Mouse (Mus musculus) G1E (cell line): ENCODE data around the gene Pcbp4.
A peak's percentile ranks its signal among the peaks of the same experiment; 100 is the strongest.

ENCODE experiments used
- CTCF ChIP-seq: IDR thresholded peaks from 2 replicates; pipeline ENCODE4 v1.5.1; 2012; ENCODE audit warnings: low read depth, low read length, inconsistent platforms, mixed read lengths
- GATA1 ChIP-seq: IDR thresholded peaks from 2 replicates; pipeline ENCODE4 v1.6.1; 2012; ENCODE audit warnings: borderline replicate concordance, low read length, inconsistent platforms, mixed read lengths
- POLR2AphosphoS5 ChIP-seq: IDR thresholded peaks from 2 replicates; pipeline ENCODE4 v1.6.1; 2012; ENCODE audit warnings: low read depth, low read length, inconsistent platforms; ENCODE audit not compliant: insufficient replicate concordance

DNA sequence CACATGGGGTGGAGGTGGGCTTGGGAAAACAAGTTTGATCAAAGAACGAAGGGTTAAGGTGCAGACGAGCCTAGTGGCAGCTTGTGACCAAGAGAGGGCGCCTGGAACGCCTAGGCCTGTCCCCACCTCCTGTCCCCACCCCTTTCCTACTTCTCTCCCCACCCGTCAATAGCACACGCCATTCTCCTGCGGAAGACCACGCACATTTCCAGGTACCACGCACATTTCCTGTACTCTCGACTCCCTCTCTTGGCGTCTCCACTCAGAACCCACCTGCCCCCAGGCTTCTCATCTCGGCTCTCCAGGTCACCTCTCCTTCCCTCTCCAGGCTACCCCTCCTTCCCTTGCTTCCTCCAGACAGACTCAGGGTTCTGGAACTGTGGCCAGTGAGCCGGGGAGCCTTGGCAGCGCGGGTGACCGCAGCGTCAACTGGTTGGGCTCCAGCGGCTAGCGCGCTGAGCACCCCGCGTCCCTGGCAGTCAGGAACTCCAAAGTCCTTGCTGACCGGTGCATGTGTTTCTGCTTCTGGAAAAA is 4.5 kb upstream of the Pcbp4 start:
- TF ChIP-seq CTCF (0 out of 2 replicates have a peak, but pooled peaks have one; percentile 44), GATA1 (no peak), POLR2AphosphoS5 (no peak)
